Mouse (Mus musculus): Measurements from ENCODE around the gene Cct7. TPM values are rescaled to one million over a fixed set of nuclear protein-coding genes. Genes with fewer than 3 reads are reported as not detected.

Cct7 gene
- total RNA-seq, 2 experiments from 2014 or later = 203 to 224 TPM

DNA sequence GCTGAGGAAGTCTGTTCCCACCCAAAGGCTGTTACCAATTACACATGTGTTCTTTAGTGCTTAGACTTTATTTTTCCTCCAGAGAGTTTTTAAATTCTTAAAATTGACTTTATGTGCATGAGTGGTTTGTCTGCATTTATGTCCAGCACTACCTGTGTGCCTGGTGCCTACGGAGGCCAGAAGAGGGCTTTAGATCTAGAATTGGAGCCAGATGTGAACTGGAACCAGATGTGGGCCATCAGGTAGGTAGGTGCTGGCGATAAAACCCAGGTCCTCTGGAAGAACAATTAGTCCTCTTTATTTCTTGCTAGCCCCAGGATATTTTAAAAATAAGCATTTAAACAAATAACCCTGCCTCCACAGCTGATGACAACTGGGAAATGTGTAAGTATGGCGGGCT, 40.3 kb downstream of the Cct7 start:
- DNase-seq (ENCODE audit: low spot score in 2 of 2) = no peak
- intact Hi-C loops (cut with DNase I) = no loop called here

DNA sequence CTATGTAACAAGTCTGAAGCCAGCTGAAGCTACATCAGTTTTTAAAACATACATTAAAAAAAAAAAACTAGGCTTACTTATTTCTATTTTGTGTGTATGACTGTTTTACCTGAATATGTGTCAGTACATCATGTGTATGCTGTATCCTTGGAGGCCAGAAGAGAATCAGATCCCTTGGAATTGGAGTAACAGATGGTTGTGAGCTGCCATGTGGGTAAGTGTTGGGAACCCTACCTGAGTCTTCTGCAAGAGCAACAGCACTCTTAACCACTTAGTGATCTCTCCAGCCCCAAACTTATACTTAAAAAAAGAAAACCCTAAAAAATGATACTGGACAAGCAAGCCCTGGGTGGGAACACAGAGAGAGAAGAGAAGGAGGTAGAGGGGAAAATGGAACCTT, 45.7 kb downstream of the Cct7 start:
- intact Hi-C loops (cut with DNase I) = no loop called here
- DNase-seq (ENCODE audit: low spot score in 2 of 2) = no peak

DNA sequence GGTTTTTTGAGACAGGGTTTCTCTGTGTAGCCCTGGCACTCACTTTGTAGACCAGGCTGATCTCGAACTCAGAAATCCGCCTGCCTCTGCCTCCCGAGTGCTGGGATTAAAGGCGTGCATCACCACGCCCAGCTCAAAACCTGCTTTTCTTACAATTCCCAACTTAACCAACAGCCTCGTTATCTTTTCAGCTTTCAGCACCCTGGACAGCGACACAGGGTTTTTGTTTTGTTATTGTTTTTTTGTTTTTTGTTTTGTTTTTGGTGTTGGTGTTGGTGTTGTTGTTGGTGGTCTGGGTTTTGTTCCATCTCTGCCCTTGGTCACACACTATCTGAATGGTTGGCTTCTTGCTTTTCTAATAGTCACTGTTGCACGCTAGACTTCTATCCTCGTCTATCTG, 46.8 kb downstream of the Cct7 start:
- intact Hi-C loops (cut with DNase I) = no loop called here
- DNase-seq (ENCODE audit: low spot score in 2 of 2) = no peak

DNA sequence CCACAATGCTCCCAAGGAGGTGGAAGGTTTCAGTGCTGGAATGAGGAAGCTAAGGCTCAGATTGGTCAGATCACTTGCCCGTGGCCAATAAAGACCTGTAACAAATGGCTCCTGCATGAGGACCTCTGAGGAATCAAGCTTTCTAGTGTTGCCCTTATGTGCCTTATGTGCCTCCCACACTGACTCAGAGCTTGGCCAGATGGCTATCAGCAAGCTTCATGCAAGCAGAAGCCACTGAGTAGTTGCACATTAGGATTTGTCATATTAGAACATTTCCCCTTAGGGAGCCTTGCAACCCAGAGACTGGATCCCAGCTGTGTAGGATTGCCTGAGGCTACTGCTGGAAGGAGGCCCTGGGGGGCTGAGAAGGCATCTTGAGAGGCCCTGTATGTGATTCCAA, 49.1 kb downstream of the Cct7 start:
- no peak for DNase-seq (ENCODE audit: low spot score in 2 of 2)

DNA sequence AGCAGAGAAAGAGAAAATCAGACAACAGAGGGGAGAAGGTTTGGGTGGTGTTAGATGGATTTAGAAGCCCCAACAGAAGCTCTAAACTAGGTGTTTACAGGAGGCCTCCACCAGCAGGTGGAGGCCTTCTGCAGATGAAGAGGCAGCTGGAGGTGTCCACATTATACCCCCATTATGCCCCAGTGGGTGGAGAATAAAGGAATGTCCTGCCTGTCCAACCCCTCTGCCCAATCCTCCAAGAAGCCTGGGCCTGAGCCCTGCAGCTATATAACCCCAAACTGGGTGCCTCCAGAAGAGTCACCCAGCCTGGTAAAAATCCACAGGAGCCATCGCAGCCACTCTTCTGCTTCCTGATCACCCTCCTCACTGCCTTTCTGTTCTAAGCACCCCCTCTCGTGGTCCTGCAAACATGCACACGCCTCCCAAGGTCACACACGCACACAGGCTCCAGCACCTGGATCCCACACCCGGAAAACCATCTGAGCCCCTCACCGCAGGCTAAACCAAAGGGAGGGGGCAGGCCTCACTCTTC, 50.3 kb downstream of the Cct7 start:
- DNase-seq (ENCODE audit: low spot score in 2 of 2) = peak in 1 of 2 experiments; percentile 32
- intact Hi-C loops (cut with DNase I) = loop anchor here (5.0 kb wide), 1 partner anchor 49 kb away; the partner anchor contains the start of genes Cct7 and Pradc1

More for the DNA sequence above, 49.1 kb downstream of the Cct7 start:
- intact Hi-C loops (cut with DNase I) = loop anchor here (5.0 kb wide), 1 partner anchor 48 kb away; the partner anchor contains the start of genes Cct7 and Pradc1

DNA sequence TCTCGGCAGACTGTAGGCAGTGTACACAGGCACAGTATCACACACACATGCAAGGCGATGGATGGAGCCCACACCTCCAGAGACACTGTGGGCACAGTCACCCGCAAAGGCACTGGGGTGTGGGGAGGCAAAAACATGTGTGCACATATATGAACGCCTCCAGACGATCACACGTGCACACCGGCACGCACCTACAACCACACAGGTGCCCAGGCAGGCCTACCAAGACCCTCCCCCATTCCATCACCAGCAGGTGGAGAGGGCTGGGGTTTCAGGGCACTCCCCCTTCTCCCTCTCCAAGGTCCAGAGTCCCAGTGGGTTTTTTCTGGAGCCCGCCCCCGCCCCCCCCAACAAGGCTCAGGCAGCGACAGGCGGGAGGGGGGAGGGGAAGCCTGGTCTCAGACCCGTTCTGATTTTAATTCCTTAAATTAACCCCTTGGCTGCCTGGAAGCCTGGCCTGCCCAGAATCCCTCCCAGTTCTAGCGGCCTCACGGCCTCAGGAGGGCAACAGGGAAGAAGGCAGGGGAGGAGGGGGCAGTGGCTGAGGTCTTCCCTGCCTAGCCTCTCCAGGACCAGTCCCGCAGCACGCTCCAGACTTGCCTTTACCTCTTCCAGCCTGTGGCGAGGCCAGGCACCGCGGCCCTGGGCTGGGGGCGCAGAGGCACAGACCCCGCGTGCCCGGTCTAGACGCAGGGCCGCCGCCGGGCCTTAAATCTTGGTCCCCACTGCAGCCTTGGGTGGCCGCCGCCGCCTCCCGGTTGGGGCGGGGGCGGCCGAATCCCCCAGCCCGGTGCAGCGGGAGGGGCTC, 51.0 kb downstream of the Cct7 start:
- peak; percentile 57 to 61 for DNase-seq (ENCODE audit: low spot score in 2 of 2)
- intact Hi-C loops (cut with DNase I) = loop anchor here (5.0 kb wide), 1 partner anchor 50 kb away; the partner anchor contains the start of genes Cct7 and Pradc1

DNA sequence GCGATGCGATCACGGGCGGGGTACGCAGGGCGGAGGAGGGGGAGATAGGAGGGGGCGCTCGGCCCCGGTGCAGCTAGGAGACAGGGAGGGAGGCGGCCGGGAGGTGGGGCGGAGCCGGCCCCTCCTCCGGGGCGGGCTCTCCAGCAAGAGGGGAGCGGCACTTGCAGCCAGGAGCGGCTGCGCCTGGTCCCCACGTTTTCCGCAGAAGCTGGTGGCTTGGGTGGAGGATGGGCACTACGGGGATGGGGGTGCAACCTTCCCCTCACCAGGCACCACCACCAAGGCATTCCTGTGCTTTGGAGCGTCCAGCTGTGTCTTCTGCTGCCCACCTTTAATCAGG, 51.6 kb downstream of the Cct7 start, which contains the start of gene Fbxo41:
Fbxo41 (minus strand) TSS at position 84 of the 340 bp plus-strand sequence.
- DNase-seq (ENCODE audit: low spot score in 2 of 2) = peak; percentile 72 to 84
- intact Hi-C loops (cut with DNase I) = loop anchor here (5.0 kb wide), 1 partner anchor 51 kb away; the partner anchor contains the start of genes Cct7 and Pradc1

DNA sequence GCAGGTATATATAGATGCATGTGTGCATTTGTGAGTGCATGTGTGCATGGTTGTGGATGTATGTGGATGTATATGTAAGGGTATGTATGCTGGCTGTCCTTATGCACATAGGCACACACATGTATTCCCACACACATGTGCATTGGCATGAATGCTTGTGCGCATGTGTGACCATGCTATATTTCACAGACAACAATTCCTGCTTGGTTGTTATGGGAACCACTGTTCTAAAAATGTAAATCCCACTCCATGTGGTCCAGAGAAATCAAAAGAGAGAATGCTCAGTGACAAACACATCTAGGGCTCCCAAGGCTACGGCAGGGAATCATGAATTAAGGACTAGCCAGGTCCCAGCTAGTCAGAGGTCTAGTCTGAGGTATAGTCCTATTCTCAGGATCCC, 53.6 kb downstream of the Cct7 start:
- DNase-seq (ENCODE audit: low spot score in 2 of 2) = no peak
- intact Hi-C loops (cut with DNase I) = loop anchor here (5.0 kb wide), 1 partner anchor 53 kb away; the partner anchor contains the start of genes Cct7 and Pradc1

DNA sequence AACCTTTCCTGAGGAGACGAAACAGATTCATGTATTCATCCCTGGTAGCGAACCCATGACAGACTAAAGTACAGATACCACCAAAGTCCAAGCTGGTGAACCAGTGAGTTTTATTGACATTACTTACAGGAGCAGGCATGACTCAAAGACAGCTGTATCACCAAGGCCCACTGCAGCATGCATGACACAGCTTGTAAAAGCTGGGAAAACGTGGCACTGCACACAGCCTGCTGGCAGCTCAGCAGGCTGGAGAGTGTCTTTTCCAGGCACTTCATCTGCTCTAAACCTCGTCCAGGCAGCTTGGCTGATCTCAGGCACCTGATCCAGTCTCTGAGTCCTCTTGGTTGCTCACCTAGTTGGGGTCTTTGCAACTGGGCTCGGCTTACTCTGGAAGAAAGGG, 57.3 kb downstream of the Cct7 start:
- intact Hi-C loops (cut with DNase I) = no loop called here
- DNase-seq (ENCODE audit: low spot score in 2 of 2) = no peak

DNA sequence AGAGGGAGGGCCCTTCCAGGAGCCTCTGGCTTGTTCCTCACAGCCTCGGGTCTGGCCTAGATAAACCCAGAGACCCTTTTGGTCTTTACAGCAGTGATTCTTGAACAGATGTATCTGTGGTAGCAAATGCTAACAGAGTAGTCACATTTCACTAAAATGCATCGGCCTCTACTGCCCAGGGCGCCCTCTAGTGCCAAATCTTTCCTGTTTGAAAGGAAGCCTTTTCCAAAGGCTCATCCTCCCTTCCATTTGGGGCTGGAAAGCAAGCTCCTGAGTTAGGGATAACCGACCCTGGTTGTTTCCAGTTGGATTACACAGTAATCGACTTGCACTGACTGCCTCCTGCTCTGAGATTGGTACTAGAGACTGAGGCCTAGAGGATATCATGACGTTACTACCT, 59.2 kb downstream of the Cct7 start:
- intact Hi-C loops (cut with DNase I) = loop anchor here (5.0 kb wide), 1 partner anchor 38 kb away; no protein-coding TSS in a partner anchor

DNA sequence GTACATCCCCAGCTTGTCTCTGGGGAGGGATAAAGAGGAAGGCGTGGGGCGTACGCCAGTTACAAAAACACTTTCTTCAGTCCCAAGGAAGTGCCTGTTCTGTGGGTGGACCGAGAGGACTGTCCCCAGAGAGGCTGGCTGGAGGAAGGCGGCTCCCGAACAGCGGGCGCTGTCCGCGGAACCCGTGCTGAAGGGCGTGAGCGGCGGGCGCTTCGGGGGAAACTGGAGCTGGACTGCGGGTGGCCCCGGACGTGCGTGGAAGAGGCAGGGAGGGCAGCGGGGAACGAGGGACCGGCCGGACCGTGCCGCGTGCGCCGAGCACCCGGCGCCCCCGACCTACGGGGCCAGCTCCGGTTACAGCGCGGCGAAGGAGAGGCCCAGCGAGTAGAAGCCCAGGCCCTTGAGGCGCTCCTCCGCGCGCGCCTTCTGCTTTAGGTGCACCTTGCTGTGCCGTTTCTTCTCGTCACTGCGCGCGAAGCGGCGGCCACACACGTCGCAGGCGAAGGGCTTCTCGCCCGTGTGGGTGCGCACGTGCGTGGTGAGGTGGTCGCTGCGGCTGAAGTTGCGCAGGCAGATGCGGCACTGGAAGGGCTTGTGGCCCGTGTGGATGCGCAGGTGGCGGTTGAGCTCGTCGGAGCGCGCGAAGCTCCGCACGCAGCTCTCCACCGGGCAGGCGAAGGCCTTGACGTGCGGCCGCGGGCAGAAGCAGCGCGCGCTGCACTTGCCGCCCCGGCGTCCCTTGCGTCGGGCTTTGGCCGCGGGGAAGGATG, 60.2 kb downstream of the Cct7 start:
- intact Hi-C loops (cut with DNase I) = loop anchor here (2.0 to 5.0 kb wide), 2 partner anchors 39 to 77 kb away; no protein-coding TSS in a partner anchor
- DNase-seq (ENCODE audit: low spot score in 2 of 2) = peak; percentile 42 to 61

More for the DNA sequence above, 59.2 kb downstream of the Cct7 start:
- peak; percentile 71 to 74 for DNase-seq (ENCODE audit: low spot score in 2 of 2)

DNA sequence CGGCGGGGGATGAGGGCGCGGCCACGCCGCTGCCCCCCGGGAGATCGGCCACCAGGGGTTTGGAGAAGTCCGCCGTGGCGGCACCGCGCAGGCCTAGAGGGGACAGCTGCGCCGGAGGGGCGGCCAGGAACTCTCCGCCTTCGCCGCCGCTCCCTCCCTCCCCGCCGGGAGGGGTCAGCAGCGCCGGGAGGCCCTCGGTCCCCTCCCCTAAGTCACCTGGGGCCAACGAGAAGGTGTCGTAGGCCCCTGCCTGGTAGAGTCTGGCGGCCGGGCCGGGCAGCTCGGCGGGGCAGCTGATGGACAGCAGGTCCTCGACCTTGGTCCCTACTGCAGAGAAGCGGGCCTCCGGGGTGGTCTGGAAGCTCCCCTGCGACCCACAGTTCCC, 60.7 kb downstream of the Cct7 start:
- intact Hi-C loops (cut with DNase I) = loop anchor here (2.0 to 5.0 kb wide), 2 partner anchors 40 to 77 kb away; no protein-coding TSS in a partner anchor

DNA sequence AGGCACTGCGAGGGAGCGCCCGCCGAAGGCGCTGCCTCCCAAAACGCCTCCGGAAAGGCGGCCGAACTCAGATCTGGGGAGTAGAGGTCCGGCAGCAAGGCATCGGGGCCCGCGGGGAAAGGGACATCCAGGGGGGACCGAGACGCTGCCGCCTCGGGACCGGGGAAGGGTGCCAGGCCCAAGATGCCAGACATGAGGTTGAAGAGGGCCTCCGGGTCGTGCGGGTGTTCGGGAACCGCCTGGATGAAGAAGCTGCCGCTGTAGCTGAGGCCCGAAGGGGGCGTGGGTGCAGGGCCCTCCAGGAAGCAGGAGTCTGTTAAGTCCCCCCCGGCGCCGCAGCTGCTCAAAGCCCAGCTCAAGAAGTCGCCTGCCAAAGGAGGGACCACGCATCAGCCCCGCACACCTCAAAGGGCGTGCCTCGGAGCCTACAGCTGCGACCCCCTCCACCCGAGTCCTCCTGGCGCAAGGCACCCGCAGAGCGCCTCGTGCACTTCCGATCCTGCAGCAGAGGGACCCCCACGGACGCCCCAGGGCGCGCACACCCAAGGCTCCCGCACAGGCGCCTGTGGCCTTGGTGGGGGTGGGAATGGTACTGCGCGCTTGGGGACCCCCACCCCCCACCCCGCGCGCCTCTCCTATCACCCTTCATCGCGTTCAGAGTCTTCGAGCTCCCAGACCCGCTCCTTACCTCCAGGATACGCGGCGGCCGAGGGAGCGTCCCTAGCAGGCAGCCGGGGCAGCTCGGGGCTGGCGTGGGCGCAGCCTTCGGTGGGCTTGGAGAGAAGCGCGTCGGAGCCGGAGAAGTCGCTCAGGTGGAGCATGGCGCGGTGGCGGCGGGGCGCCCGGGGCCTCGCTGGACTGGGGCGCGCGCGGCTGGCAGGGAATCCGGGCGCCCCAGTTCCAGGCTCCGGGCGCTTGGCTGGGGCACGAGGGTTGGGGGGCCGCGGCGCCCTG, 61.5 kb downstream of the Cct7 start:
- intact Hi-C loops (cut with DNase I) = loop anchor here (2.0 to 5.0 kb wide), 2 partner anchors 41 to 76 kb away; no protein-coding TSS in a partner anchor
- peak; percentile 52 to 60 for DNase-seq (ENCODE audit: low spot score in 2 of 2)

More for the DNA sequence above, 60.7 kb downstream of the Cct7 start:
- DNase-seq (ENCODE audit: low spot score in 2 of 2) = no peak

DNA sequence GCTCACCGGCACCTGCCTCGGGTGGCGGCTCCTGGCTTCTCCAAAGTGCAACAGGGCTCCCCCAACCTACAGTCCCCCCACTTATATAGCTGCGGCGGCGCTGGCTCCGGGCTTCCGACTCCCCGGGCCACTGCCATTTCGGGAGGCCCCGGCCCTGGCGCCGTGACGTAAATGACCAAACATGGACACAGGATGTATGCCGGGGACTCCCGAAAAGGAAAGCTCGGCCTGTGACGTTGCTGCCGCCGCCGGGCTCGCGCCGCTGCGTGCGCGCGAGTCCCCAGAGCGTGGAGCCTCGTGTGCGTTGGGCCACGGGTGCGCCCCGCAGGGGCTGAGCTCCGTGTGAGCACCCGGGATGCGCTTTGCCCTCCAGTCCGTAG, 62.2 kb downstream of the Cct7 start, which contains the start of gene Egr4:
Egr4 (minus strand) TSS at position 59 of the 380 bp plus-strand sequence.
- intact Hi-C loops (cut with DNase I) = loop anchor here (2.0 to 5.0 kb wide), 2 partner anchors 41 to 75 kb away; no protein-coding TSS in a partner anchor
- peak; percentile 89 to 94 for DNase-seq (ENCODE audit: low spot score in 2 of 2)

DNA sequence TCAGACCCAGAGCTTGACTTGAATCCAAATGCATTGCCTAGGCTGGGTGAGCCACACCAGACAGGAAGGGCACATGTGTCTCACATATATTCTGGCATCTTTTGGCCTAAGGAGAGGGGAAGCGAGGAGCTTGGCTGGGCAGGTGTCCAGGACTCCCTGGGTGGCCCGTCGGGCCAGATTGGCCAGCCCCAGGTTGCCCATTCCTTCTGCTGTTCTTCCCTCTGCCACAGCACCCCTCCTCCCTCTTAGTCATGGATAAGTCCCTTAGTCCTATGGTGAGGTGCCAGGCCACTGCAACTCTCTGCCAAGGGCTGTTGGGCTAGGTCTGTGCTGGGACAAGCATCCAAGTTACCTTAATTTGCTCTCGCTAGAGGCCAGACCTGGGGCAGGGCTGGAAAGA, 64.6 kb downstream of the Cct7 start:
- intact Hi-C loops (cut with DNase I) = no loop called here

More for the DNA sequence above, 64.6 kb downstream of the Cct7 start:
- no peak for DNase-seq (ENCODE audit: low spot score in 2 of 2)
